Mouse (Mus musculus): ENCODE results near the gene Umps. TPM values are rescaled to one million over a fixed set of nuclear protein-coding genes. Genes with fewer than 3 reads are reported as not detected.

Gene Umps
- polyA plus RNA-seq, 1 experiment from 2014 or later = 12.4 TPM

DNA sequence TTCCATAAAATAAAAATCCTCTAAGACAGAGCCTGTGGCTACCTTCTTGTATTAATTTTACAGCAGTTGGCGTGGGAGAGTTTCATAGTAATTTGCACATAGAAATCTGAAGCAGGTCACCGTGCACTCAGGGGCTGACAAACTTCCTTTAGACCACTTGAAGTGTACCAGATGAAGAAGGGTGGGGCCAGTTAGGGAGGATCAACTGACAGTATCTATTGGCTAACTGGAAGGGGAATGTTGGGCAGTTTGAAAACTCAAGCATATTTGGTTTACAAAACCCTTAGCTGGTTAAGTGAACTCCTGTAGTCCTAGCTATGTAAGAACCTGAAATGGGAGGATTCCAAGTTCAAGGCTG lies 424 bp upstream of the Umps start:
- H3K27ac ChIP-seq (ENCODE audit: low read depth, low read length) = no peak overlapping the region

GRCm38 (mm10) chr16:33965878-33966537 lies 830 bp downstream of the Umps start:
- TF ChIP-seq CTCF (IDR thresholded peaks at IDR 0.05; ENCODE audit: low read depth) = no peak
- Histone ChIP-seq H3K27ac (ENCODE audit: low read depth, low read length) (peak overlapping the region; percentile 7; the same call in 1 of the 2 replicates), H3K4me2 (replicated peaks; ENCODE audit: low read depth) (peak overlapping the region; percentile 95), H3K36me3 (ENCODE audit: control insufficient read depth, insufficient read depth) (peaks cover 16% of the 10 kb centered on the region), H3K4me1 (replicated peaks; ENCODE audit: control insufficient read depth, insufficient read depth, low read length) (0 out of 2 replicates have a peak, but pooled peaks cover 6% of the 10 kb centered on the region), H3K4me3 (ENCODE audit: low read depth, low read length) (peak overlapping the region; percentile 84), H3K27me3 (replicated peaks; ENCODE audit: control insufficient read depth, insufficient read depth, low read length) (no peaks in the 10 kb centered on the region), H3K9ac (ENCODE audit: low read depth, low read length) (peak overlapping the region; percentile 68), H3K9me3 (ENCODE audit: control insufficient read depth) (no peaks in the 10 kb centered on the region)
- WGBS = 4% methylated on average over 15 of the region's 15 CpGs
- ATAC-seq = 0 out of 2 replicates have a peak, but pooled peaks have one; percentile 16

More for the DNA sequence above, 424 bp upstream of the Umps start:
- 0 out of 2 replicates have a peak, but pooled peaks cover 6% of the 10 kb centered on the region for H3K4me1 ChIP-seq (replicated peaks; ENCODE audit: control insufficient read depth, insufficient read depth, low read length)
- peak overlapping the region; percentile 95 for H3K4me2 ChIP-seq (replicated peaks; ENCODE audit: low read depth)
- peak overlapping the region; percentile 84 for H3K4me3 ChIP-seq (ENCODE audit: low read depth, low read length)
- no peak for TF ChIP-seq CTCF (IDR thresholded peaks at IDR 0.05; ENCODE audit: low read depth)
- H3K27me3 ChIP-seq (replicated peaks; ENCODE audit: control insufficient read depth, insufficient read depth, low read length) = no peaks in the 10 kb centered on the region
- no peak for ATAC-seq
- peak overlapping the region; percentile 68 for H3K9ac ChIP-seq (ENCODE audit: low read depth, low read length)
- 42% methylated on average over 2 of the region's 2 CpGs for WGBS
- no peaks in the 10 kb centered on the region for H3K9me3 ChIP-seq (ENCODE audit: control insufficient read depth)
- H3K36me3 ChIP-seq (ENCODE audit: control insufficient read depth, insufficient read depth) = peaks cover 4% of the 10 kb centered on the region

DNA sequence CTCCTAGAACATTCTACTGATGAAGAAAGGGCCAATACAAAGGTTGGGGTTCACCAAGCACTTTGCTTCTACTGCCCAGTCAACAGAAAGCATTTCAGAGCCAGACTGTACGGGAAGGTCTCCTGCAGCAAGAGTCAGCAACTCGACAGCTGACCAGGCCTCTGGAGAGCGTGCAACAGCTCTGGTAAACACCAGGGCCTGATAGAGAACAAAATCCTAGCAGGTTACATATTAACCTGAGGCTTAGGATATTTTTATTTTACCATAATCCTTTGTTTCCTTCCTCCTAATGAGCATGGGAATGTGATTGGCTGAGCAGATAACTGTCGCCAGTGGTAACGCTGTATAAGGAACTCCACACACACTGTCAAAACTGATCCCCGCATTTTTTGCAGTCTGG lies 3.3 kb downstream of the Umps start:
- ATAC-seq = peak; percentile 79
- H3K4me3 ChIP-seq (ENCODE audit: low read depth, low read length) = no peak overlapping the region

DNA sequence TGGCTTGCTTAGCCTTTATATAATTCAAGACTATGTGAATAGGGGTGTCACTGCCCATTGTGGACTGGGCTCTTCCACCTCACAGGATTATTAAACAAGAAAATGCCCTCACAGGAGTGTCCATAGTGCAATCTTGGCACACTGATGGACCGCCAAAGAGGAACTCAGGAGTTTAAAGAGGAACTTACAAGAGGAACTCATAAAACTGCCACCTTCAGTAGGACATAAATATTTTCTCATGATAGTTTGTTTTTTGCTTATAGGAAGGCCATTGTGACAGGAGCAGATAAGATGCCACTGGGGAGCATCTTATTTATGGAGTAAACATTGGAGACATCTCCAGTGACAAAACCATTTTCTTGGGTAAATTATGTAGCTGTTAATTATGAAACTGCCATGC lies 12.0 kb downstream of the Umps start:
- no peaks in the 10 kb centered on the region for H3K4me1 ChIP-seq (replicated peaks; ENCODE audit: control insufficient read depth, insufficient read depth, low read length)
- no peak overlapping the region for H3K27ac ChIP-seq (ENCODE audit: low read depth, low read length)
- no peak for TF ChIP-seq CTCF (IDR thresholded peaks at IDR 0.05; ENCODE audit: low read depth)
- H3K4me3 ChIP-seq (ENCODE audit: low read depth, low read length) = no peak overlapping the region
- no peak overlapping the region for H3K9ac ChIP-seq (ENCODE audit: low read depth, low read length)
- H3K36me3 ChIP-seq (ENCODE audit: control insufficient read depth, insufficient read depth) = peaks cover 57% of the 10 kb centered on the region
- ATAC-seq = no peak
- WGBS = 86% methylated on average over 1 of the region's 1 CpGs
- no peak overlapping the region for H3K4me2 ChIP-seq (replicated peaks; ENCODE audit: low read depth)
- no peaks in the 10 kb centered on the region for H3K27me3 ChIP-seq (replicated peaks; ENCODE audit: control insufficient read depth, insufficient read depth, low read length)
- H3K9me3 ChIP-seq (ENCODE audit: control insufficient read depth) = no peaks in the 10 kb centered on the region

More for the DNA sequence above, 3.3 kb downstream of the Umps start:
- peaks cover 41% of the 10 kb centered on the region for H3K36me3 ChIP-seq (ENCODE audit: control insufficient read depth, insufficient read depth)
- WGBS = 47% methylated on average over 6 of the region's 6 CpGs
- no peak overlapping the region for H3K9ac ChIP-seq (ENCODE audit: low read depth, low read length)
- no peaks in the 10 kb centered on the region for H3K9me3 ChIP-seq (ENCODE audit: control insufficient read depth)
- H3K27me3 ChIP-seq (replicated peaks; ENCODE audit: control insufficient read depth, insufficient read depth, low read length) = no peaks in the 10 kb centered on the region
- no peak overlapping the region for H3K27ac ChIP-seq (ENCODE audit: low read depth, low read length)
- no peak overlapping the region for H3K4me2 ChIP-seq (replicated peaks; ENCODE audit: low read depth)
- H3K4me1 ChIP-seq (replicated peaks; ENCODE audit: control insufficient read depth, insufficient read depth, low read length) = 0 out of 2 replicates have a peak, but pooled peaks cover 6% of the 10 kb centered on the region
- TF ChIP-seq CTCF (IDR thresholded peaks at IDR 0.05; ENCODE audit: low read depth) = no peak

DNA sequence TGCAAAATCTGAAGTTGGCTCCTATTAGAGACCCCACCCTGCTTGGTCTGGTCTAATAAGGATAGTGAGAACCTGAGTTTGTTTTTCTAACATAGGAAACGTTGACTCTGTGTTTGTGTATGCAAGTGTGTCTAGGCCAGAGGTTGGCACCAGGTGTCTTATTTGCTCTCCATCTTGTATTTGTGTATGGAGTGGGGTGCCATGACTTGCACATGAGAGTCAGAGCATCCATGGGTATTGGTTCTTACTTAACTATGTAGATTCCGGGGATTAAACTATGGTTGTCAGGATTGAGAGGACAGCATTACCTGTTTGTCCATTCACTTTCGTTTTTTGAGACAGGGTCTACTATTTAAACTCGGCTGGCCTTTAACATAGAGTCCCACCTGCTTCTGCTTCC lies 13.8 kb downstream of the Umps start:
- no peak for TF ChIP-seq CTCF (IDR thresholded peaks at IDR 0.05; ENCODE audit: low read depth)
- Histone ChIP-seq H3K36me3 (ENCODE audit: control insufficient read depth, insufficient read depth) (peaks cover 46% of the 10 kb centered on the region), H3K4me1 (replicated peaks; ENCODE audit: control insufficient read depth, insufficient read depth, low read length) (no peaks in the 10 kb centered on the region), H3K4me3 (ENCODE audit: low read depth, low read length) (no peak overlapping the region), H3K27ac (ENCODE audit: low read depth, low read length) (no peak overlapping the region), H3K4me2 (replicated peaks; ENCODE audit: low read depth) (no peak overlapping the region), H3K9ac (ENCODE audit: low read depth, low read length) (no peak overlapping the region), H3K27me3 (replicated peaks; ENCODE audit: control insufficient read depth, insufficient read depth, low read length) (no peaks in the 10 kb centered on the region), H3K9me3 (ENCODE audit: control insufficient read depth) (no peaks in the 10 kb centered on the region)
- no peak for ATAC-seq
- WGBS = 81% methylated on average over 4 of the region's 4 CpGs

GRCm38 (mm10) chr16:33950830-33951229 lies 16.0 kb downstream of the Umps start:
- peak; percentile 99 for TF ChIP-seq CTCF (IDR thresholded peaks at IDR 0.05; ENCODE audit: low read depth)
- H3K27ac ChIP-seq (ENCODE audit: low read depth, low read length) = no peak overlapping the region
- no peak overlapping the region for H3K9ac ChIP-seq (ENCODE audit: low read depth, low read length)
- no peaks in the 10 kb centered on the region for H3K27me3 ChIP-seq (replicated peaks; ENCODE audit: control insufficient read depth, insufficient read depth, low read length)
- peak; percentile 57; the same call in 1 of the 2 replicates for ATAC-seq
- WGBS = 20% methylated on average over 4 of the region's 4 CpGs
- no peak overlapping the region for H3K4me3 ChIP-seq (ENCODE audit: low read depth, low read length)
- H3K36me3 ChIP-seq (ENCODE audit: control insufficient read depth, insufficient read depth) = peaks cover 32% of the 10 kb centered on the region
- no peaks in the 10 kb centered on the region for H3K9me3 ChIP-seq (ENCODE audit: control insufficient read depth)
- no peak overlapping the region for H3K4me2 ChIP-seq (replicated peaks; ENCODE audit: low read depth)
- H3K4me1 ChIP-seq (replicated peaks; ENCODE audit: control insufficient read depth, insufficient read depth, low read length) = no peaks in the 10 kb centered on the region
